Mouse (Mus musculus) intestine, embryonic 16.5 days (tissue): Measurements from ENCODE around the gene Lmo2. TPM values are rescaled to one million over a fixed set of nuclear protein-coding genes. Genes with fewer than 3 reads are reported as not detected.

ENCODE experiments used
- ATAC-seq: fragments of 200-750 bp; cut with Nextera tagmentation; 2 replicates; pipeline ENCODE4 v1.8.0; 2017; ENCODE audit warnings: moderate TSS enrichment, moderate library complexity
- H3K27ac ChIP-seq: fragments of 300-500 bp; sonication (generic); 2 replicates; pipeline ENCODE4 v1.5.1; 2014; ENCODE audit warnings: mild to moderate bottlenecking, low read length
- H3K27me3 ChIP-seq: fragments of 300-500 bp; sonication (generic); replicated peaks from 2 replicates; pipeline ENCODE4 v1.6.1; 2014; ENCODE audit warnings: low read length, control low read depth, mixed read lengths; ENCODE audit not compliant: control insufficient read depth, insufficient read depth
- H3K36me3 ChIP-seq: fragments of 300-500 bp; sonication (generic); 2 replicates; pipeline ENCODE4 v1.6.1; 2014; ENCODE audit warnings: low read length, control low read depth; ENCODE audit not compliant: control insufficient read depth, insufficient read depth
- H3K4me1 ChIP-seq: fragments of 300-500 bp; sonication (generic); 2 replicates; pipeline ENCODE4 v1.6.1; 2014; ENCODE audit warnings: low read length, control low read depth, mixed read lengths; ENCODE audit not compliant: control insufficient read depth, insufficient read depth
- H3K4me2 ChIP-seq: fragments of 300-500 bp; sonication (generic); 2 replicates; pipeline ENCODE4 v1.6.1; 2014; ENCODE audit warnings: low read depth, low read length, control low read depth
- H3K4me3 ChIP-seq: fragments of 300-500 bp; sonication (generic); 2 replicates; pipeline ENCODE4 v1.5.1; 2014; ENCODE audit warnings: mild to moderate bottlenecking, low read length
- H3K9ac ChIP-seq: fragments of 300-500 bp; sonication (generic); 2 replicates; pipeline ENCODE4 v1.6.1; 2014; ENCODE audit warnings: low read depth, low read length
- H3K9me3 ChIP-seq: fragments of 300-500 bp; sonication (generic); 2 replicates; pipeline ENCODE4 v1.6.1; 2016; ENCODE audit warnings: low read length, control low read depth; ENCODE audit not compliant: control insufficient read depth
- WGBS: fragments of 180-500 bp; shearing (Covaris S2); extraction: QIAGEN DNeasy Blood & Tissue Kit; methylation state at CpG from one replicate; pipeline ENCODE4 v1.1.7; 2014; 5-methylcytosine and 5-hydroxymethylcytosine counted together
- polyA plus RNA-seq: library from polyadenylated mRNA; unstranded; fragments of >200 nt; fragmentation: Nextera tagmentation; extraction: Ambion mirVana; gene quantifications from 2 replicates; pipeline ENCODE4 v1.2.1, GENCODE M21; 2015

Gene Lmo2
- polyA plus RNA-seq, 1 experiment from 2014 or later: 14.6 TPM

DNA sequence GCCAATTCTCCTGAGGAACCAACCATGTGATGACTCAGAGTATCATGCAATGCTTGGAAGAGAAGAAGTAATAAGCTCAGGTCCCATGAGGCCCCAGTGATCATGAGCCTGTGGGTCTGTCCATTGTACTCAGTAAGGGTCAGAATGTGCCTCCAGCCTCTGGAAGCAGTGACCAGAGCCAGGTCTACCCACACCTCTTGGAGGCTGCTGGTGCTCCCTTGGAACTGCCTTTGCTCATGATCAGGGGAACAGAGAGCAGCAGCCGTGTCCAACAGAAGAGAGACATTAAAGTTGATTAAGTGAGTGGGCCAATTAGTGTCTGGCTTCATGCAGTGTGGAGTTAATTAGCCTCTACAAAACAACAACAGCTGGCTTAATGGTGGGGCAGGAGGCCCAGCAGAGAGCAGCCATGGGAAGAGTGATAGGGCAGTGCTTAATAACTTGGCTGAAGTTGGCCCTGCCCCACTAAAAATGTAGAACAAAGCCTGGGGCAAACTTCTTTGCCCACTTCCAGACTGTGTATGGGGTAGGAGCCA is 30.1 kb upstream of the Lmo2 start:
- no peak overlapping the region for H3K4me2 ChIP-seq
- H3K27me3 ChIP-seq: no peaks in the 10 kb centered on the region
- no peak overlapping the region for H3K4me3 ChIP-seq
- WGBS: 59% methylated on average over 1 of the region's 1 CpGs
- no peak for ATAC-seq
- no peaks in the 10 kb centered on the region for H3K9me3 ChIP-seq
- no peaks in the 10 kb centered on the region for H3K36me3 ChIP-seq
- H3K9ac ChIP-seq: no peak overlapping the region
- 0 out of 2 replicates have a peak, but pooled peaks cover 4% of the 10 kb centered on the region for H3K4me1 ChIP-seq
- no peak overlapping the region for H3K27ac ChIP-seq

DNA sequence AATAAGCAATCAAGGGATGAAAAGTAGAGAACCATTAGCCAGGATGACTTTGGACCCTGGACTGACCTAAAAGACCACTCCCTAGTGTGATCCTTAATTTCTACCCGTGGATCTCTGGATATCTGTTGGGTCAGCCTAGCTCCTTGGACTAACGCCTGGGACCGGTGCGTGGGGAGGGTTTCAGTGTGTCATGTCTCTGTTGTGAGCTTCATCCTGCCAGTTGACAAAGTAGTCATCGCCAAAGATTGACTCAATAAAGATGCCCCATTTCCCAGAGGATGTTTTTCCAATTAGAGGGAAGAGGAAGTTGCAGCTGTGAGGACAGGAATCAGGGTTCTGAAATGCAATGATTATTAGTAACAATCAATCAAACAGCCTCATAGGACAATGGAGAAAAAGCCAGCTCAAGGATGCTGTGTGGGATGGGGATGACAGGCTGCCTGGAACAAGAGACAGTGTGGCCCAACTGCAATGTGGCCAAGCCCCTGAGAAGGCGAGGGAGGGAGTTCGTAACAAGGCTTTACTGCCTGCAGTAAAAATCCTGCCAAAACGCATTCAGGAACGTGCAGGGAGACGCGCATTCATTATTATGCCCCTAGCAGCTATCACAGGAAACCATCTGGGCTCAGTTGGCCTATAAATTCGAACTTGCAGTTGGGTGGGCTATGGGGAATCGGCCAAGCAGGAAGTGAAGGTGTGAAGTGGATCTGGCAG is 27.3 kb upstream of the Lmo2 start:
- 0 out of 2 replicates have a peak, but pooled peaks cover 4% of the 10 kb centered on the region for H3K4me1 ChIP-seq
- no peak overlapping the region for H3K4me2 ChIP-seq
- 53% methylated on average over 13 of the region's 13 CpGs for whole genome bisulfite sequencing
- H3K27me3 ChIP-seq: no peaks in the 10 kb centered on the region
- no peak overlapping the region for H3K9ac ChIP-seq
- H3K9me3 ChIP-seq: no peaks in the 10 kb centered on the region
- no peak overlapping the region for H3K27ac ChIP-seq
- no peaks in the 10 kb centered on the region for H3K36me3 ChIP-seq
- ATAC-seq: no peak; the same call in 1 of the 2 replicates
- H3K4me3 ChIP-seq: no peak overlapping the region

DNA sequence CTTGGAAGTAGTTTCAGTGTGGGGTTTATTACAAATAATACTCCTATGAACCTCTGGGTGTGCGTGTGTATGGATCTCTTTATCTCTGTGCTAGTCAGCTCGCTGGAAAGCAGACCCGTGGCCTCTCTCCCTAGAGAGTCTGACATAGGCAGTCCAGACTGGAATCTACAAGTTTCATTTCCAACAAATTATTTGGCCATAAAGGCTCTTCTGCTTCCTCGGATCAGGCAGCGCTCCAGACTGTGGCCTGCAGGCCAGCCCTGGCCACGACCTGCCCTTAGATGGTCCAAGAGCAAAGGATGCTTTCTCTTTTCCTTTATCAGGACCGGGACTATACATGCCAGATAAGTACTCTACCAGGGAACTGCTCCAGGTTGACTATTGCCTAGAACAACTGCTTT is 26.3 kb upstream of the Lmo2 start:
- WGBS: 69% methylated on average over 7 of the region's 7 CpGs
- Histone ChIP-seq H3K27ac (no peak overlapping the region), H3K4me3 (no peak overlapping the region), H3K4me1 (0 out of 2 replicates have a peak, but pooled peaks cover 4% of the 10 kb centered on the region), H3K9me3 (no peaks in the 10 kb centered on the region), H3K27me3 (no peaks in the 10 kb centered on the region), H3K9ac (no peak overlapping the region), H3K36me3 (no peaks in the 10 kb centered on the region), H3K4me2 (no peak overlapping the region)
- no peak for ATAC-seq

DNA sequence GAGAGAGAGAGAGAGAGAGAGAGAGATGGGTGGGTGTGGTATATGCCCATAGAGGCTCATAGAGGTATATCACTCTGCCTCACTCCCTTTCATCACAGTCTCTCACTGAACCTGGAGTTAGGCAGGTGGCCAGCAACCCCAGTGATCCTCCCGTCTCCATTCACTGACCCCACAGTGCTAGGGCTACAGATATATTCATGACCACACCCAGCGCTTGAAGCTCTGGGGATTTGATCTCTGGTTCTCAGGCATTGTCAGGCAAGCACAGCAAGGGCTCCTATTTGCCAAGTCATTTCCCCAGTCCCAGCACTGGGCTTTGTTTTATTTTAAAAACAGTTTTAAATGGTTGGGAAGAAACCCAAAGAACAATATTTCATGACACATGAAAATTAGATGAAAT is 25.8 kb upstream of the Lmo2 start:
- Histone ChIP-seq H3K9ac (no peak overlapping the region), H3K4me1 (0 out of 2 replicates have a peak, but pooled peaks cover 4% of the 10 kb centered on the region), H3K27me3 (no peaks in the 10 kb centered on the region), H3K4me2 (no peak overlapping the region), H3K27ac (no peak overlapping the region), H3K9me3 (no peaks in the 10 kb centered on the region), H3K4me3 (no peak overlapping the region), H3K36me3 (no peaks in the 10 kb centered on the region)
- ATAC-seq: no peak
- 44% methylated on average over 2 of the region's 2 CpGs for WGBS

- no peaks in the 10 kb centered on the region for H3K27me3 ChIP-seq
- H3K9me3 ChIP-seq: no peaks in the 10 kb centered on the region
- H3K4me3 ChIP-seq: no peak overlapping the region
- no peak overlapping the region for H3K9ac ChIP-seq
- H3K27ac ChIP-seq: no peak overlapping the region
- 0 out of 2 replicates have a peak, but pooled peaks cover 4% of the 10 kb centered on the region for H3K4me1 ChIP-seq
- no peak for ATAC-seq
- 62% methylated on average over 9 of the region's 9 CpGs for WGBS
- H3K36me3 ChIP-seq: no peaks in the 10 kb centered on the region
- H3K4me2 ChIP-seq: no peak overlapping the region
These were observed 25.3 kb upstream of the Lmo2 start for GRCm38 (mm10) chr2:103932480-103932879.

GRCm38 (mm10) chr2:103934270-103934669 is 23.5 kb upstream of the Lmo2 start:
- no peak overlapping the region for H3K27ac ChIP-seq
- H3K4me2 ChIP-seq: no peak overlapping the region
- ATAC-seq: no peak
- H3K36me3 ChIP-seq: no peaks in the 10 kb centered on the region
- 0 out of 2 replicates have a peak, but pooled peaks cover 4% of the 10 kb centered on the region for H3K4me1 ChIP-seq
- H3K27me3 ChIP-seq: no peaks in the 10 kb centered on the region
- no peaks in the 10 kb centered on the region for H3K9me3 ChIP-seq
- H3K4me3 ChIP-seq: no peak overlapping the region
- no peak overlapping the region for H3K9ac ChIP-seq
- WGBS: 51% methylated on average over 7 of the region's 7 CpGs

GRCm38 (mm10) chr2:103934670-103935069 is 23.1 kb upstream of the Lmo2 start:
- 55% methylated on average over 3 of the region's 3 CpGs for WGBS

GRCm38 (mm10) chr2:103935691-103936435 is 21.9 kb upstream of the Lmo2 start:
- ATAC-seq: no peak
- Histone ChIP-seq H3K36me3 (no peaks in the 10 kb centered on the region), H3K4me1 (no peaks in the 10 kb centered on the region), H3K27ac (no peak overlapping the region), H3K27me3 (no peaks in the 10 kb centered on the region), H3K4me2 (no peak overlapping the region), H3K9me3 (no peaks in the 10 kb centered on the region), H3K4me3 (no peak overlapping the region), H3K9ac (no peak overlapping the region)
- 65% methylated on average over 10 of the region's 10 CpGs for WGBS

More at GRCm38 (mm10) chr2:103934670-103935069, 23.1 kb upstream of the Lmo2 start:
- no peak overlapping the region for H3K27ac ChIP-seq
- ATAC-seq: no peak
- H3K4me3 ChIP-seq: no peak overlapping the region
- H3K27me3 ChIP-seq: no peaks in the 10 kb centered on the region
- H3K9ac ChIP-seq: no peak overlapping the region
- H3K4me1 ChIP-seq: 0 out of 2 replicates have a peak, but pooled peaks cover 4% of the 10 kb centered on the region
- no peaks in the 10 kb centered on the region for H3K9me3 ChIP-seq
- no peak overlapping the region for H3K4me2 ChIP-seq
- no peaks in the 10 kb centered on the region for H3K36me3 ChIP-seq

DNA sequence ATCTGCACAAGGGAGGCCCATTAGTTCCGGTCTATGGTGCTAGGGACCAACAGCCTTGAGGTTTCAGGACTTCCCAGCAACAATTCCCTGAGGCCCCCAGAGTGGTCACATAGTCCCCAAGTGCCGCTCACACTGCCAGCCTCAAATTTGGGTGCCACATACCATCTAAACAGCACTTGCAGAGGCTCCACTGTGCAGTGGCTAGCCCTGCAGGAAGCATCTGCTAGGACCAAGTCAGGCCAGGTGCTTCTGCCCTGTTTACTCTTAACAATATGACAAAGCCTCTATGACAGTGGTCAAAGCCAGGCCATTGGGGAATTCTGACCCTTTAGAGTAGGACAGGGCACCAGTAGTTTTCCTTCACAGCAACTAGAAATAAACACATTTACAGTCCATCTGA is 21.1 kb upstream of the Lmo2 start:
- WGBS: 91% methylated on average over 2 of the region's 2 CpGs
- Histone ChIP-seq H3K9me3 (no peaks in the 10 kb centered on the region), H3K4me2 (no peak overlapping the region), H3K27me3 (no peaks in the 10 kb centered on the region), H3K4me3 (no peak overlapping the region), H3K36me3 (no peaks in the 10 kb centered on the region), H3K9ac (no peak overlapping the region), H3K4me1 (no peaks in the 10 kb centered on the region), H3K27ac (no peak overlapping the region)
- ATAC-seq: no peak
